Mouse (Mus musculus): ENCODE data around the gene Pi4k2a.

DNA sequence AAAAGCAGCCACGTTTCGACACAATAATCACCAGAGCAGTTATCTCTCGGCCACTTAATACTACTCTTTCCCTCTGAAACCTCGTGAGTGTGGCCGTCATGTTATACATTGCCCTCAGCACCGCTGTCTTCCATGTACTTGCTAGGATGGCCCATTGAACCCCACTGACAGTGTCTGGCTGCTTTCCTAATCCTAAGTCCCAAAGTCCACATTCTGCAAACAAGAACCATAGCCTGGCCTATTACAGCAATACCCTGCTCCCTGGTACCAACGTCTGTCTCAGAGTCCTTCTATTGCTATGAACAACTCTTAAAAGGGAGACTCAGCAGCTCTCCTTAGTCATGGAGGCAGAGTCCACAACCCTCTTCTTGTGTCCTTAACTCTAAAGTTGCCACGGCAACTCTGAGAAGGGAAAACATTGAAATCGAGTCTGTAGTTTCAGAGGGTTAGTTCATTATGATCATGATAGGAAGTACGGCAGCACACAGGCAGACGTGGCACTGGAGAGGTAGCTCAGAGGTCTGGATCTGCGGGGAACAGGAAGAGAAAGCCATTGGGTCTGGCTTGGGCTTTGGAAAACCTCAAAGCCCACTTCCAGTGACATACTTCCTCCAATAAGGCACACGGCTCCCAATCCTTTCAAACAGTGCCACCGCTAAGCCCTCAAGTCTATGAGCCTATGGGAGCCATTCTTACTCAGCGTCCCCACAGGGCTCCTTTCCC is 18.2 kb upstream of the Pi4k2a start:
- TF ChIP-seq CTCF (IDR thresholded peaks at IDR 0.05) (no peak), EP300 (IDR thresholded peaks at IDR 0.05) (no peak)

All from lung, postnatal 0 days (tissue).